Mouse (Mus musculus): ENCODE measurements at regions not wholly inside any gene's neighbourhood (a gene's known extent, or its start where the extent isn't known, plus 50 kb on each side); places are given as distances from the start of the nearest gene placed in this dataset.

DNA sequence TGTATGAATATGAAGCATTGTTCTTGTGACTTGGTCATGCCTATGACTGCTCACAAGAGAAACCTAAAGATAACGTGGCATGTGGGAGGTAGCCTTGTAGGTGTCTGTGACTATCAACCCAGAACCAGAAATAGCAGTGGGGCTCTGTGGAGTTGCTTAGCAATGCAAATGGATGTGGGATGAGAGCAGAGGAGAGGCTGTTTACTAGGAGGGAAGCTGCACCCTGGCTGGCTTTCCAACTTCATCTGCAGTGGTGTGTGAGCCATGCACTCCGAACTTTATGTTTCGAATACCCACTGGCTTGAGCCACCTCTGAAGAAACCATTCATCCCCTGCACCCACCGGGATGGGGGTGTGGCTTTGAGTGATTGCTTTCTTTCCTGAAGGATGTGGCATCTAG lies 160.5 kb downstream of the Rsl24d1 start:
- TF ChIP-seq CTCF (IDR thresholded peaks at IDR 0.05; ENCODE audit: control insufficient read depth, insufficient read depth, insufficient replicate concordance, low read depth, low read length) (no peak), POLR2A (IDR thresholded peaks at IDR 0.05; ENCODE audit: control insufficient read depth, low read depth, low read length) (no peak)

Data from testis, adult 2 months (tissue).